Mouse (Mus musculus): Measurements from ENCODE around the gene Cep44.

Cep44 gene

DNA sequence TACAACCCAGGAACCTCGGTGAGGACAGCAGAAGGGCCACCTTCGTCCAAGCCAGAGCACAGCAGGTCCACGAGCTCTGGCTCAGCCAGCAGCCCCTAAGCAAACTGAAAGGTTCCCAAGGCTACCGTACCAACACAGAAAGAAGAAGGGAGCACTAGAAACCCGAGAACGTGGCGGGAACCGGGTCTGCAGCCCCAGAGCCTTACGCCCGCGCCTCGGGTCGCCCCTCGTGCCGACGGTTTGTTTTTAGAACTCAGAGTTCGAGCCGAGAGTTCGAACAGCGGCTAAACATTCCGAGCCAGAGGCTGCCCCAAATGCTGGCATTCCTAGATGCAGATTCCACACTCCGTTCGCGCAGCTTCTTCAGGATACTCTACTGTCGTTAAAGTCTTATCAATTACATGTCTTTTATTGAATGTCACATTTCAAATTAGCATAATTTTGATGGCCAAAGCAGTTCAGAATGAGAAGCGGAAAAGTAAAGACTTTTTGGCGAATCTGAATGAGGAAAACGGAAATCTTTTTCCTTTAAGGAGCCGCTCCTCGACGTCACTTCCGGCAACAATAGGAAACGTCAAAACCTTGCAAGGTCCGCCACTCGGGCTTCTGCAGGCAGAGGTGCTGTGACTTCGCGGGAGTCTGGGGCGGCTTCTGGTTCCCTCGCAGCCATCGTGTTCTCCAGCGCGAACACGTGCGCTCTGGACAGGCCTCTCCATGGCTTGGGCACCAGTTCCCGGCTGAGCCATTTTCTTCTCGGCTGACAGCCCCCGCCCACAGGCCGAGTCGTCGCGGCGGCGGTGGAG is at the start of gene Cep44, which contains the start of gene Fbxo8:
TSS of gene Cep44 (minus strand) at position 490 of the 803 bp plus-strand sequence.
TSS of gene Fbxo8 (plus strand) at position 533 of the 803 bp plus-strand sequence.
- peak; percentile 79 for DNase-seq (ENCODE audit: low read depth, low spot score)

GRCm38 (mm10) chr8:56591502-56591901 is 40.7 kb upstream of the Cep44 start:
- DNase-seq (ENCODE audit: low read depth, low spot score): no peak

DNA sequence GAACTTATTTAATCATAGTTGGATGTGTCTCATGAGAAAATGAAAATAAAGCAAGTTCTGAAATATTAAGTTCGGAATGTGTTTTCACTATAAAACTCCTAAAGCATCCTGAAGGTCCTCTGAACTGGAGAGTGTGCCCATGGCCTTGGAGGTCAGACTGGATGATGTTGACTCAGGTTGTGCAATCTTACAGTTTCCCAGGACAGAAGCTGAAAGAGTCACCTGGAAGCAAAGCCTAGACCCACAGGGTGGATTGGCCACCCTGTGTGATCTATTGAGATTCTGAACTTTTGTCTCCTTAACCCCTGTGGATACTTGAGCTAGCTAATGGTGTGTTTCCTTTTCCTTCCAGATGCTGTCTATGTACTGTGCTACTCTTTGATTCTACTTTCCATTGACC is 40.2 kb upstream of the Cep44 start:
- no peak for DNase-seq (ENCODE audit: low read depth, low spot score)

- DNase-seq (ENCODE audit: low read depth, low spot score): no peak
Observed at GRCm38 (mm10) chr8:56589004-56589403, 38.2 kb upstream of the Cep44 start.

DNA sequence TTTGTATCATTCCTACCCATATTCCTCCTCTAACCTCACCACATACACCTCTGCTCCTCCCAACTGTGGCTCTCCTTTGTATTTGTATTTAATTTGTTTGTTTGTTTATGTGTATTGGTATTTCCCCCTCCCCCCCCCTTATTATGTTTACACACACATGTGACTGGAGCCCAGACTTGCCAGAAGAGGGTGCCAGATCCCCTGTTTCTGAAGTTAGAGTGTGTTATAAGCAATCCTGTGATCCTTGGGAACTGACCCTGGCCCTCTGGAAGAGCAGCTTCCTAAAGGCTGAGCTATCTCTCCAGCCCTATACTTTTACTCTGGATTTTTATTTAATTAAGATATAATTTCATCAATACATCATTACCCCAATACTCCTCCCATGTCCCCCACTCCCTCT is 32.0 kb upstream of the Cep44 start:
- peak; percentile 19 for DNase-seq (ENCODE audit: low read depth, low spot score)

- DNase-seq (ENCODE audit: low read depth, low spot score): no peak
Observed at GRCm38 (mm10) chr8:56580918-56581317, 30.1 kb upstream of the Cep44 start.

DNA sequence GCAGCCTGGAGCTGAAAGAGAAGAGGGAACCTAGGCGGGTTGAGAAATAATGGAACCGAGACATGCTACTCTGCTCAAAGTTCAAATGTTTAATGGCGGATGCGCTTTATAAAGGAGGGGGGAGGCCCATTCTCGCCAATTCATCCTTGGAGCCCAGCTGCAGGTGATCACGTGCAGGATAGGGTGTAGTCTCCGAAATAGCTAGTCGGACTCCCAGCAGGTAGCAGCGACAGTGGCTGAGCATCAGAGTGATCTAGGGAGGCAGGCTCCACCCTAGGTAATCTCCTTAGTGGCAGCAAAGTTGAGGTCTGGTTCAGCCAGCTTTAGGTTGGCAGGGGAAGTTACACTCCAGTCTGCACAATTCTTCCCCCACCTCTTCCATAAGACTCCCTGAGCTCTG is 16.0 kb upstream of the Cep44 start:
- DNase-seq (ENCODE audit: low read depth, low spot score): no peak

DNA sequence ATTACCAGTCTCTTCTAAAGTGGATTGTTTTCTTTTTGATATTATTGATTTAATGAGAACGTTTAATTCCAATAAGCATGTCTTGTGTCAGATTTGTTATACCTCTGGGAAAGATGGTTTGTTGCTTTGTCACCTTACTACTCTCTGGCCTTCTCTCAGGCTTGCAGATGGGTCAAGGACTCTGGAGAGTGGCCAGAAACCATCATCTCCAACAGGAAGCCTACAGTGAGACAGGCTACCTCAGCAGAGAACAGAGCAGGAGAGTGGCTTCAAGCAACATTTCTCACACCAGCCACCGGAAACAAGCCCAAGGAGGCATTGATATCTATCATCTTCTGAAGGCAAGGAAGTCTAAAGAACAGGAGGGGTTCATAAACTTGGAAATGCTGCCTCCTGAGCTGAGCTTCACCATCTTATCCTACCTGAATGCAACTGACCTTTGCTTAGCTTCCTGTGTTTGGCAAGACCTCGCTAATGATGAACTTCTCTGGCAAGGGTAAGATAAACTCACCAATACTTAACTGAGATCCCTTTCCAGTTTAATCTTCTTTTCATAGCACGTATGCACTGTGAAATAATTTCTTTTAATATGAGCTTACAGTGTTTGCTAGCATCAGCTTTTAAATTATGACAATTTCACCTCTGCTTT is 13.7 kb upstream of the Cep44 start:
- DNase-seq (ENCODE audit: low read depth, low spot score): no peak

DNA sequence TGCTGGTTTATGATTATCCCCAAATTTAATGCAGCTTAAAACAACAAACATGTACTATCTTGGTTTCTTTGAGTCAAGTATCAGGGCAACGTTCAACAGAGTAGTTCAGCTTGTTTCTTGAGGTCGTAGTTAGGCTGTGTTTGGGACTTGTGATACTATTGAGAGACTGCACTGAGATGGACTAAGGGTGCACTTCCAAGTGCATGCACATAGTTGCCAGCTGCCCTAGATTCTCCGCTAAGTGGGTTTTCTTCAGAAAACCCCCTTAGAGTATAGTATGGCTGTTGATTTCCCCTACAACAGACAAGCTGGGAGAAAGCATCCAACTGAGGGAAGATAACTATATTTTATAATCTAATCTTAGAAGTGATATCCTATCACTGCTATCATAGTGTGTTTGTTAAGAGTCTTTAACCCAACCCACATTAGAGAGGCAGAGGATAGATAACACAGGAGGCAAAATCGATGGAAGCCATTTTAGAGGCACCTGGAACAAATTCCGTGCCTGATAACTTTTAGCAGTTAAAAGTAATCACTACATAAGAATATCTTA is 1.8 kb upstream of the Cep44 start:
- no peak for DNase-seq (ENCODE audit: low read depth, low spot score)

DNA sequence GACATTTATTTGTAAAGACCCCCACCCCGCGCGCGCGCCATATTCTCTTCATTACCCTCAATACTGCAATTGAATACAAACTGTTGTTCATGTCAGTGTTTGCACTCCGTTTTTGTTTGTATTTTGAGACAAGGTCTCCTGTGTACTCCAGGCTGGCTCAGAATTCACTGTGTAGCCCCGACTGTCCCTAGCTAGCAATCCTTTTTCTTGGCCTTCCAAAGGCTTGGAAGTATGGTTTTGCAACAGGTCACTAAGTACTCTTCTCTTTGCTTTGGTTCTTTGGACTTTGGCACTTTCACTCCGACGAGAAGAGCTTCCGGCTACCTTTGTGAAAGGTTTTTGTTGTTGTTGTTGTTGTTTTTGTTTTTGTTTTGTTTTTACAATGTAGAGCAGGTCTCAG is 1.2 kb upstream of the Cep44 start:
- DNase-seq (ENCODE audit: low read depth, low spot score): peak; percentile 12

GRCm38 (mm10) chr8:56551361-56551852 is 560 bp upstream of the Cep44 start:
- DNase-seq (ENCODE audit: low read depth, low spot score): peak; percentile 98

GRCm38 (mm10) chr8:56547866-56548265 is 3.0 kb downstream of the Cep44 start:
- no peak for DNase-seq (ENCODE audit: low read depth, low spot score)

GRCm38 (mm10) chr8:56540706-56541105 is 10.1 kb downstream of the Cep44 start:
- no peak for DNase-seq (ENCODE audit: low read depth, low spot score)

DNA sequence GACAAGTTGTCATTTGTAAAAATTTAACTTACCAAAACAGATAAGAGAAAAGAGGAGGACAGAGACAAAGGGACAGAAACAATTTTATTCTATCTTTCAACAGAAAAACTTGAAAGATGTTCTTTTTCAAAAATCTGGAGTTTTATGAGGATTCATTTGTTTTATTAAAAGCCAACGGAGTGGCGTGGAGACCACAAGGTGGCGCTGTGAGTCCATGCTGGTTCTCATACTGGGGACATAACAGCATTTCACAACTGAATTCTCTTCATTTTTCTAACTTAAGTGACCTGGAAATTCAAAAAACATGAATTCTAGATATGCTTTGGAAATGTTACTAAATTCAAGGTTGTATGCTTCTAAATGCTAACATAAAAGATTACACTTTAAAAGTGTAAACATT is 20.5 kb downstream of the Cep44 start:
- peak; percentile 80 for DNase-seq (ENCODE audit: low read depth, low spot score)

GRCm38 (mm10) chr8:56528869-56529268 is 22.0 kb downstream of the Cep44 start:
- DNase-seq (ENCODE audit: low read depth, low spot score): no peak

DNA sequence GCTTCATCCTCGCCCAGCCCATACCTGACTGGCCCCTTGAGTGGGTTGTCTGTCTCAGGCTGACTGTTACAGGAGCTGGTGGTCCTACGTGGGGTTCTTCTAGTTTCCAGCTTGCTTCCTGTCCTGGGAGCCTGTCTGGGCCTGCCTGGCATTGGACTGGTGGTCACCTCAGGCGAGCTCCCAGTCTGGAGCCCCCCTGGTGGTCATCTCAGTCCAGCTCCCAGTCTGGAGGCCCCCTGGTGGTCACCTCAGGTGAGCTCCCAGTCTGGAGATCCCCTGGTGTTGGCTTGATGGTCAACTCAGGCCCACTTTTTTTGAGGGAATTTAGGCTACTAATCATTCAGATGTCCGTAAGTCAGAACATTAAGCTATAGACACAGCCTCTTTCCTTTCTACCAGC is 29.8 kb downstream of the Cep44 start:
- DNase-seq (ENCODE audit: low read depth, low spot score): no peak

- no peak for DNase-seq (ENCODE audit: low read depth, low spot score)
Observed at GRCm38 (mm10) chr8:56520249-56520648, 30.6 kb downstream of the Cep44 start.

DNA sequence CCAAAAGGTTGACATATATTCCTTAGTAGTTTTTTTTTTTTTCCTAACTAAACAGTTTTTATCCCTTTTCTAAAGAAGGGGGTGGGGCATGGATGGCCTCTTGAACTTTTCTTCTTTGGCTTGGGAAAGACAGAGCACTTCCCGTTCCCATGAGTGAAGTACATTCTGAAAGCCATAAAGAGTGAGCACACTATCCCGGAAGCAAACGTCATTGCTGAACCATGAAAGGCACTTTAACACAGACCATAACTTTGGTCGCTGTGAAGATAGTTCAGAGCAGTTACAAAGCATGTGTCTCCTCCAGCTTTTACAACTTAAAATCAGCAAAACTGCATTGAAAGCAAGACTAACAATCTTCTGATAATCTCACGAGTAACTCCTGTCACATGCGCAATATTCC is 32.0 kb downstream of the Cep44 start:
- no peak for DNase-seq (ENCODE audit: low read depth, low spot score)

- no peak for DNase-seq (ENCODE audit: low read depth, low spot score)
Observed at GRCm38 (mm10) chr8:56508952-56509479, 41.8 kb downstream of the Cep44 start.

DNA sequence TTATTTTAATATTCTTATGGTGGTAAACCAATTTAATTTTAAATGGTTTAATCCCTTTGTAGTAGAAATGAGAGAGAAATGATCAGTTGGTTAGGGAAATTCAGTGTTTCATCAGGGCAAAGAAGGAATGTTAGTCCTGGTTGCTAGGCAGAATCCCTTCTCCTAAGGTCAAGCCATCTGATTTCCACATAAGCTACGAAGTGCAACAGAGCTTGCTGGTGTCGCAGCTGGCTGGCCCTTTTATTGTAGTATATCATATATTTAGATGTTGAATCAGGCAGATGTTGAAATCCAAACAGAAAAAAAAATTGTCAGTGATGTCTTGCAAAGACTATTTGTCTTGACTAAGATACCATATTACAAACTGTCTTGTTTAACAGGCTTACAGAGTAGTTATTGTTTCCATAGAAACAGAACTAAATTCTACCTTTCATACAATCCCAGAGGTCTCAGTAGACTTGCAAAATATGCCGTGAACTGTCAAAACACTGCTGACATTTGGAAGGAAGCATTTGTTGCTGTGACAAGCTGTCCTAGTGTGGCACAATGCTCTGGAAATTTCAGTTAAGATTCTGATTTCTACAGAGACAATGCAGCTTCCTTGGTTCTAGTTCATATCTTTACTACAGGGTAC is 42.4 kb downstream of the Cep44 start:
- no peak for DNase-seq (ENCODE audit: low read depth, low spot score)

DNA sequence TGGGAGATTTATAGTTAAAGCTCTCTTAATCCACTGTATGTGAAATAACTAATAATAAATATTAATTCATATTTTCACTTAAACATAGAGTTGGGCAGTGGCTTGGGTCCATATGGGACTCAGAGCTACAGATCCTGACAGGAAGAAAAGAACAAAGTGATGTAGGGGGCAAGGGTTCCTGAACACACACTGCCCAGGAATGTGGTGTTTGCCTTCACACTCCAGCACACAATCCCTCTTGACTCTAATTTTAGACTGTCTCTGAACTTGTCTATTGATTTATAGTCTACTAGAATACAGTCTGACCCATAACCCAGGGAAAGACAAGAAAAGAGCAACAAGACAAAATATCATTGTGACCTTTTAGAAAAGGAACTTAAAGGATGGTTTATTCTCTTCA is 48.9 kb downstream of the Cep44 start:
- no peak for DNase-seq (ENCODE audit: low read depth, low spot score)

GRCm38 (mm10) chr8:56489496-56489895 is 61.4 kb downstream of the Cep44 start:
- DNase-seq (ENCODE audit: low read depth, low spot score): no peak
